In the genomic region with DNA sequence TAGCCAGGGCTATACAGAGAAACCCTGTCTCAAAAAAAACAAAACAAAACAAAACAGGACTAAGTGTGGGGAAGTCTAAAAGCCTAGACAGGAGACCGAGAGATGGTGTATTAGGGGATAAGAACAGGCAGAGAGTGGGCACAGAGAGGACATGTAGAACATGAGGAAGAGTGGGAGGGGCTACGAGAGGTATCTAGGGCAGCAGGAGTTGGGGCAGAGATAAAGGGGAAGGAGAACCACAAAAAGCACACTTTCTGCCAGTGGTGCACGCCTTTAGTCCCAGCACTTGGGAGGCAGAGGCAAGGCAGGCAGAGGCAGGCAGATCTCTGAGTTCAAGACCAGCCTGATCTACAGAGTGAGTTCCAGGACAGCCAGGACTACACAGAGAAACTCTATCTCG, we compare ENCODE assay signal across 16 mouse cellular contexts. TPM values are rescaled to one million over a fixed set of nuclear protein-coding genes. Genes with fewer than 3 reads are reported as not detected.
A peak's percentile ranks its signal among the peaks of the same experiment; 100 is the strongest.
DNase-seq lines count a peak whose midpoint lies in the region; ATAC-seq and TF ChIP-seq lines count a peak whose summit lies in the region.
"Not testable (repeated sequence)": the region's sequence is repeated elsewhere in the genome, so short reads cannot be mapped to it uniquely, and the experiment has no call there.
"Had no signal": no experiment of that assay in that cellular context is flagged by ENCODE, and none has a peak within 500 bp of the region (broad histone marks: within the 10 kb centered on the region; RNA-seq: fewer than 3 reads in every experiment).

No protein-coding gene starts in this region.

- DNase-seq in MEL (ENCODE audit: low read depth, low spot score), result peak; percentile 69
- peak; percentile 17 for DNase-seq in c-Kit-positive CD71-positive TER-119-positive erythroid progenitor cells, embryonic 14.5 days (ENCODE audit: low spot score)
- peak; percentile 48 for DNase-seq in liver
- DNase-seq in liver, embryonic 13.5 days, result peak; percentile 21

- not testable (repeated sequence) for TF ChIP-seq RAD21 in MEL (IDR thresholded peaks at IDR 0.05; ENCODE audit: low read depth, low read length)

- not testable (repeated sequence) for H3K9me3 ChIP-seq in MEL (replicated peaks; ENCODE audit: insufficient read depth, low read length); liver, embryonic 13.5 days (replicated peaks); liver, embryonic 16.5 days (replicated peaks; ENCODE audit: control insufficient read depth, low read length)

- TF ChIP-seq POLR2A in MEL (IDR thresholded peaks at IDR 0.05; ENCODE audit: control insufficient read depth in 1 of 2, insufficient read depth in 1 of 2, low read depth in 1 of 2, low read length in 2 of 2, poor library complexity in 1 of 2), result not testable (repeated sequence)

- H3K36me3 ChIP-seq in MEL (ENCODE audit: control insufficient read depth in 1 of 2, insufficient read depth in 2 of 2, low read length in 2 of 2); liver, embryonic 13.5 days; liver, embryonic 16.5 days (ENCODE audit: control insufficient read depth, insufficient read depth): not testable (repeated sequence)

- not testable (repeated sequence) for TF ChIP-seq CTCF in MEL (IDR thresholded peaks at IDR 0.05 in 2 of 3, conservative IDR thresholded peaks at IDR 0.05 in 1 of 3; ENCODE audit: control insufficient read depth in 1 of 3, insufficient read depth in 1 of 3, low read depth in 2 of 3, low read length in 3 of 3, poor library complexity in 1 of 3, severe bottlenecking in 1 of 3)

- not testable (repeated sequence) for H3K27ac ChIP-seq in MEL (ENCODE audit: control insufficient read depth, low read depth, low read length); liver, embryonic 13.5 days; liver, embryonic 16.5 days (ENCODE audit: low read length)

- H3K4me1 ChIP-seq in MEL (ENCODE audit: control insufficient read depth in 1 of 2, insufficient read depth in 2 of 2, low read length in 2 of 2); liver, embryonic 16.5 days (ENCODE audit: control insufficient read depth, low read depth, low read length): not testable (repeated sequence)
- peaks cover 36% of the 10 kb centered on the region for H3K4me1 ChIP-seq in liver, embryonic 13.5 days (replicated peaks)

- not testable (repeated sequence) for H3K9ac ChIP-seq in MEL (ENCODE audit: control insufficient read depth, low read depth, low read length, poor library complexity, severe bottlenecking); liver, embryonic 13.5 days; liver, embryonic 16.5 days (ENCODE audit: low read depth, low read length)

- H3K79me2 ChIP-seq in MEL (ENCODE audit: control insufficient read depth, insufficient read depth, low read length, poor library complexity), result not testable (repeated sequence)

- H3K4me2 ChIP-seq in liver, embryonic 13.5 days; liver, embryonic 16.5 days (ENCODE audit: low read depth, low read length): not testable (repeated sequence)

- WGBS in liver, embryonic 13.5 days (ENCODE audit: insufficient replicate concordance), result 37% methylated on average over 4 of the region's 4 CpGs
- 33% methylated on average over 4 of the region's 4 CpGs for WGBS in liver, embryonic 16.5 days (ENCODE audit: insufficient replicate concordance)

- H3K27me3 ChIP-seq in MEL (ENCODE audit: control insufficient read depth in 1 of 2, insufficient read depth in 2 of 2, low read length in 2 of 2); liver, embryonic 13.5 days; liver, embryonic 16.5 days (ENCODE audit: control insufficient read depth, insufficient read depth, low read depth, low read length): not testable (repeated sequence)

- TF ChIP-seq EP300 in MEL (IDR thresholded peaks at IDR 0.05; ENCODE audit: low read depth in 1 of 2, low read length in 2 of 2), result not testable (repeated sequence)

- not testable (repeated sequence) for H3K4me3 ChIP-seq in MEL (ENCODE audit: control insufficient read depth in 1 of 2, insufficient read depth in 1 of 2, low read depth in 2 of 2, low read length in 2 of 2); liver, embryonic 13.5 days (replicated peaks); liver, embryonic 16.5 days (ENCODE audit: low read depth, low read length)

- peak; percentile 77 for ATAC-seq in liver, embryonic 13.5 days (ENCODE audit: low read depth)
- ATAC-seq in liver, embryonic 16.5 days (ENCODE audit: low read depth), result peak; percentile 77
- ATAC-seq in megakaryocyte-erythroid progenitor cell, adult 5-6 weeks (replicated peaks; ENCODE audit: low FRiP score, low TSS enrichment, poor library complexity, severe bottlenecking), result peak; percentile 86

TF ChIP-seq in MEL, 35 proteins besides CTCF, POLR2A, EP300 and RAD21:
- TF ChIP-seq TBP (IDR thresholded peaks at IDR 0.05; ENCODE audit: low read depth, low read length), result peak; percentile 96
- TF ChIP-seq GATA1 (IDR thresholded peaks at IDR 0.05; ENCODE audit: low read depth, low read length), result peak; percentile 27; the same call in 1 of the 2 replicates

RNA-seq across cellular contexts. Expression of gene Elf3, which starts 18.2 kb away (rescaled TPM):
- not detected in 2 replicates for total RNA-seq in MEL (2012; rRNA removed)
- not detected for polyA plus RNA-seq in MEL (2012; ENCODE audit: insufficient read depth in 1 of 2, insufficient read length in 2 of 2, low read depth in 1 of 2, low replicate concordance in 2 of 2, missing spikeins in 1 of 2)
- polyA plus RNA-seq in liver, embryonic 13.5 days (2015; fragmentation: Nextera tagmentation; extraction: Ambion mirVana), result 1.2 and 1.5 TPM in 2 replicates
- polyA plus RNA-seq in liver, embryonic 16.5 days (2015; fragmentation: Nextera tagmentation; extraction: Ambion mirVana), result 0.93 and 2.5 TPM in 2 replicates
- total RNA-seq in megakaryocyte-erythroid progenitor cell, adult 5-6 weeks (2014; fragmentation: Nextera tagmentation), result not detected in 2 replicates
- total RNA-seq in megakaryocyte-erythroid progenitor cell, adult 5-6 weeks (2017), result not detected in 2 replicates
- total RNA-seq: common myeloid progenitor, adult 5-6 weeks; G1E; gastrocnemius, postnatal 36 days; granulocyte monocyte progenitor cell, adult 5-6 weeks; heart, adult 2 months had no signal
- polyA plus RNA-seq: activated CD4-positive, CD25-positive, alpha-beta regulatory T cell, adult 4 months; C2C12; CD4-positive, CD25-positive, alpha-beta regulatory T cell, adult 4 months; erythroblast, embryonic 14.5 days; G1E; inflammation-experienced regulatory T-cells, adult 6 months had no signal

RNA-seq across cellular contexts. Expression of gene Rnpep, which starts 43.7 kb away (rescaled TPM):
- total RNA-seq in MEL (2012; rRNA removed), result 6.5 and 8.1 TPM in 2 replicates
- 10 to 100 TPM in 1 of 2 experiments, not detected in 1; 17.4 TPM for polyA plus RNA-seq in MEL (2012; ENCODE audit: insufficient read depth in 1 of 2, insufficient read length in 2 of 2, low read depth in 1 of 2, low replicate concordance in 2 of 2, missing spikeins in 1 of 2)
- polyA plus RNA-seq in liver, embryonic 13.5 days (2015; fragmentation: Nextera tagmentation; extraction: Ambion mirVana), result 29.4 and 31.4 TPM in 2 replicates
- polyA plus RNA-seq in liver, embryonic 16.5 days (2015; fragmentation: Nextera tagmentation; extraction: Ambion mirVana), result 21.4 and 23.8 TPM in 2 replicates
- 29.7 and 53.8 TPM in 2 replicates for total RNA-seq in megakaryocyte-erythroid progenitor cell, adult 5-6 weeks (2014; fragmentation: Nextera tagmentation)
- total RNA-seq in megakaryocyte-erythroid progenitor cell, adult 5-6 weeks (2017), result 19.1 and 22.6 TPM in 2 replicates

Comparison
In these comparisons a context has a peak if more than half of its experiments do, and no peak if none do; other contexts are left out.
1. DNase-seq: peak in every context shown above with its lines; median percentile 69 in MEL; 48 in liver; 21 in liver, embryonic 13.5 days; 17 in c-Kit-positive CD71-positive TER-119-positive erythroid progenitor cells, embryonic 14.5 days.